Mouse (Mus musculus): ENCODE results near the gene Cfap97. TPM values are rescaled to one million over a fixed set of nuclear protein-coding genes. Genes with fewer than 3 reads are reported as not detected.

Gene Cfap97
- polyA plus RNA-seq, 1 experiment from 2014 or later: 21.5 TPM

DNA sequence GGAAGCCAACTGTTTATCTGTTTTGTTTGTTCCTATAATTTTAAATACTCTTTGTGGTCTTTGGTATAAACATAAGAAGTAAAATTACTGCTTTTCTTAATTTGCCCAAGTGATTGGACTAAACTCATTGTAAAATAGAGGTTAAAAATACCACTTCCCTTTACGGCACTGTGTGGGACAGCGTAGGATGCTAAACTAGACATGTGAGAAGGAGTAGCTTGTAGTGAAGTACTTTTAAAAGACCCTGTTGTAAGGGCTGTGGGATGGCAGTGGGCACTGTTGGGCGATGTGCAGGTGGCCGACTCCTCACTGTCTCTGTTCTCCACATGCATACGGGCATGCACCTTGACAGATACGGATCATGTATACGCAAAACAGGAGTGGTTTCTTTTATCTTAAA, 28.6 kb downstream of the Cfap97 start:
- H3K27me3 ChIP-seq (ENCODE audit: low read depth, poor library complexity, severe bottlenecking): no peaks in the 10 kb centered on the region
- H3K36me3 ChIP-seq: peaks cover 17% of the 10 kb centered on the region
- H3K4me1 ChIP-seq: no peaks in the 10 kb centered on the region
- WGBS: 94% methylated on average over 7 of the region's 7 CpGs
- no peak overlapping the region for H3K27ac ChIP-seq (replicated peaks)
- H3K4me3 ChIP-seq: no peak overlapping the region
- DNase-seq (ENCODE audit: low spot score): no peak
- no peaks in the 10 kb centered on the region for H3K9me3 ChIP-seq (replicated peaks)

DNA sequence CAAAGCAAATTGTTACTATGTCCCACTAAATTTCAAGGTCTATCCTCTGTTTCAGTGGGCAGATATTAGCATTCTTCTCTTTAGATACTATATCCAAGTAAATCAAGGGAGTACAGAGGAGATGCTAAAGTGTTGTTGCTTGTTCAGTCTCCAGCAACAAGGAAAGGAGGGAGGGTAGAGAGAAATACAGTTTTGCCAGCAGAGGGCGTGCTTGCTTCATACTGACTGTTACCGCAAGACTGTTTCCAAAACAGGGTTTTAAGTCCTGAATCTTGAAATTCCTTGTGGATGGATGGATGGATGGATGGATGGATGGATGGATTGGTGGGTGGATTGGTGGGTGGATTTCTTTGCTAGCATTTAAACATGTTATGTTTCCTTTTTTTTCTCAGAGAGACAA, 33.8 kb downstream of the Cfap97 start:
- H3K27me3 ChIP-seq (ENCODE audit: low read depth, poor library complexity, severe bottlenecking): no peaks in the 10 kb centered on the region
- no peaks in the 10 kb centered on the region for H3K4me1 ChIP-seq
- H3K27ac ChIP-seq (replicated peaks): no peak overlapping the region
- DNase-seq (ENCODE audit: low spot score): peak; percentile 46
- H3K36me3 ChIP-seq: peaks cover 13% of the 10 kb centered on the region
- 1% methylated on average over 2 of the region's 2 CpGs for WGBS
- no peak overlapping the region for H3K4me3 ChIP-seq
- no peaks in the 10 kb centered on the region for H3K9me3 ChIP-seq (replicated peaks)

DNA sequence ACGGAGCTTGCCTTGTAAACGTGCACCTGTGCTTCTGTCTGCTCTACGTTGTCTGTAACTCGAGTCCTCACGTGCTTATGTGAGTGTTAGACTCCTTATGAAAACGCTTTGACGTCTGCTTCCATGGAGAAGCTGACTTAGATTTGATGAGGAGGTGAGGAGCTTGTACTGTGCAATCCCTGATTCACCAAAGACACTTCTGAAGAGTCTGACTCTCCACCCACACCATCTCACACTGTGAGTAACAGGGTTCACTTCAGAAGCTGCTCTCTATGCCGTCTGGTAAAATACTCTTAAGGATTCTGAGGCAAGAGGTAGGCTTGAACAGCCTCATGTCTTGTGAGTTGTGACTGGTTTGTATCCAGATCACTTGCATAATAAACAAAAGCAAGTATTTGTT, 41.5 kb downstream of the Cfap97 start:
- Histone ChIP-seq H3K36me3 (peaks cover 50% of the 10 kb centered on the region), H3K27me3 (ENCODE audit: low read depth, poor library complexity, severe bottlenecking) (no peaks in the 10 kb centered on the region), H3K27ac (replicated peaks) (no peak overlapping the region), H3K4me3 (no peak overlapping the region), H3K9me3 (replicated peaks) (no peaks in the 10 kb centered on the region), H3K4me1 (no peaks in the 10 kb centered on the region)
- DNase-seq (ENCODE audit: low spot score): no peak
- WGBS: 91% methylated on average over 8 of the region's 8 CpGs

DNA sequence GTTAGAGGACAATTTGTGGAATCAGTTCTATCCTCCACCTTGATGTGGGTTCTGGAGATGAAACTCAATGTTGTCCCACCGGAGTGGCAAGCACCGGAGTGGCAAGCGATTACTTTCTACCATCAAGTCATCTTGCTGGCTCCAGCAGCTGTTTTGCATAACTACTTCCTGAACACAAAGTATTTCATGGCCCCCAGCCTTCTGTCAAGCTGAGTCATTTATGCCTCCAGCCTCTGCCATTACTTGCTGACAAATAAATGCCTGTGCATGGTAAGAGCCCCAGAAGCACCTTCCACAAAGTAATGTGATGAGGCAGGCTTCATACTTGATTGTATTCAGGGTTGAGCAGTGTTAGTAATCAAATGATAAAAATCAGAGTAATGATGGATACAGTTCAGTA, 45.3 kb downstream of the Cfap97 start:
- Histone ChIP-seq H3K27ac (replicated peaks) (no peak overlapping the region), H3K36me3 (peaks cover 46% of the 10 kb centered on the region), H3K9me3 (replicated peaks) (no peaks in the 10 kb centered on the region), H3K27me3 (ENCODE audit: low read depth, poor library complexity, severe bottlenecking) (no peaks in the 10 kb centered on the region), H3K4me1 (no peaks in the 10 kb centered on the region), H3K4me3 (no peak overlapping the region)
- 94% methylated on average over 3 of the region's 3 CpGs for WGBS
- no peak for DNase-seq (ENCODE audit: low spot score)

DNA sequence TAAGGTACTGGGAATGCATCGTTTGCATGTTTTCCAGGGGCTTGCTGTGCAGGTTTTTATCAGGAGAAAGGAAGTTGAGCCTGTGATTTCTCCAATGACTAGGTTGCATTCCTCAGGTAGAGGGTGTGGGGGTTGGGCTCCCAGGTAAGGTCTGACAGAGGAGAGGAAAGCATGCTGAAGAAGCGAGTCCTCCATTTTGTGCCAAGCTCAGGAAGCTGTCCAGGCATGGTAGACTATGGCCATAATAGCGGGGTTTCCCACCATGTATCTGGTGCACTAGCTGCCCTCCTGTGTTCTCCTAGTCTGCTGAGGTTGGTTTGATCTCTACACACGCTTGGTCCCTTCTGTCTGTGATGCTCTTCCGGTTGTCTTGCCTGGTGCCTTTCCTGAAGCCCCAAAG, 46.1 kb downstream of the Cfap97 start:
- no peaks in the 10 kb centered on the region for H3K27me3 ChIP-seq (ENCODE audit: low read depth, poor library complexity, severe bottlenecking)
- DNase-seq (ENCODE audit: low spot score): no peak
- 93% methylated on average over 5 of the region's 5 CpGs for WGBS
- no peak overlapping the region for H3K4me3 ChIP-seq
- peaks cover 46% of the 10 kb centered on the region for H3K36me3 ChIP-seq
- no peak overlapping the region for H3K27ac ChIP-seq (replicated peaks)
- H3K4me1 ChIP-seq: no peaks in the 10 kb centered on the region
- H3K9me3 ChIP-seq (replicated peaks): no peaks in the 10 kb centered on the region

DNA sequence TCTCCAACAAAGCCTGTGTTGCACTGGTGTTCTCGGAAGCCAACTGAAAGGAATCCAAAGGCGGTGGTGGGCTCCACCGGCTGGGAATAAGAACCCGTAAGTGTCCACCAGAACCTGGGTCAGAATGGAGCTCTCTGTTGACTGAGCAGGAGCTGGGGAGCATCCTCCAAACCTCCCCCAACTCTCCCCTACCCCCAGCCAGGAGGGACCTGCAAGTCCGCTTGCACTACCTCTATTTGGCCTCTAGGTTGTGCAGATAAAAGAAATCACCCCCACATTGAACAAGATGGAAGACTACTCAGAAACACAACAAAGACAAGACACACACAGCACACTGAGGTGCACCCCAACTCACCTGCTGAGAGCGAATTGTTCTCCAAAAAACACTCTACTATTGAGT, 50.8 kb downstream of the Cfap97 start:
- H3K27ac ChIP-seq (replicated peaks): no peak overlapping the region
- peaks cover 62% of the 10 kb centered on the region for H3K36me3 ChIP-seq
- 82% methylated on average over 6 of the region's 6 CpGs for WGBS
- no peak for DNase-seq (ENCODE audit: low spot score)
- H3K9me3 ChIP-seq (replicated peaks): no peaks in the 10 kb centered on the region
- no peaks in the 10 kb centered on the region for H3K27me3 ChIP-seq (ENCODE audit: low read depth, poor library complexity, severe bottlenecking)
- H3K4me3 ChIP-seq: no peak overlapping the region
- H3K4me1 ChIP-seq: no peaks in the 10 kb centered on the region

DNA sequence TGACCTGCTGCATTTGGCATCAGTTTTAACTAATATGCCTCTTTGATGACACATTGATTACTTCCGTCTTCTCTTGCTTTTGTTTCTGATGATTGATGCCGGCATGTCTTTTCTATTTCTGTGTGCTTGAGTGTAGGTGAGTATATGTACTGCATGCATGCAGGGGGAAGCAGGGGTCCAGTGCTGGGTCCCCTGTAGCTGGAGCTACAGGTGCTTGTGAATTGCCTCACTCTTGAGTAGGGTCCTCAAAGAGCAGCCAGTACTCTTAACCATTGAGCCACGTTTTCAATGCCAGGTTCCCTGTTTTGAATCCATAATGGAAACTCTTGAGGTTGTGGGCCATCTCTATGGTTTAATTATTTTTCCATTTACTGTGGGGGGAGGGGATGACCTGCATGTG, 52.7 kb downstream of the Cfap97 start:
- DNase-seq (ENCODE audit: low spot score): no peak
- WGBS: 89% methylated on average over 3 of the region's 3 CpGs
- Histone ChIP-seq H3K4me1 (peaks cover 11% of the 10 kb centered on the region), H3K27me3 (ENCODE audit: low read depth, poor library complexity, severe bottlenecking) (no peaks in the 10 kb centered on the region), H3K4me3 (no peak overlapping the region), H3K27ac (replicated peaks) (no peak overlapping the region), H3K9me3 (replicated peaks) (no peaks in the 10 kb centered on the region), H3K36me3 (peaks cover 82% of the 10 kb centered on the region)

DNA sequence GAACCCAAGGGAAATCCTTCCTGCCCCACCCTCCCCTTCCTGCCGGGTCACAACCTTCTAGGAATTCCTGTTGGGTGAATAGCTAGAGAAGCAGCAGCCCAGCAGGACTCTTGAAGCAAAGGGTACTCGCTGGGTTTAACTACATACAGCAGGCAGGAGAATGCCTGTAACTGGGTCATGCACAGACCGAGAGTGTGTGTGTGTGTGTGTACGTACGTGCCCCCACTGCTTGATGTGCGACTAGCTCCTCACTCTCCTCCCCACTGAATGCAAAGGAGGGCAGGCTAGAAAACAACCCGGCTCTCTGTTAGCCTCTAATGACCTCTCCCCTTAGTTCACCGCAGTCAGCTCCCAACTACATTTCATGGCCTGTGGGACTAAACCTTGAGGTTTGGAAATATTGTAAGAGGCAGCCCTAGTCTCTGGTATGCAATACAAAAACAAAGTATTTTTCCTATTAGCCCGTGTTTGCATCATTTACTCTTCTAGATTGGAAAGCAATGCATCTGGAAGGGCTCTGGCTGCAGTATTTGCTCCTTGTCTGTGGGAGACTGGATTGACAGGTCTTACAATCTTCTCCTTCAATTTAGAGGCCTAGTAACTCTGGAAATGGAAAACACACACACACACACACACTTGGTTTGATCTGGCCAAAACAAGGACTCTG, 53.5 kb downstream of the Cfap97 start:
- peaks cover 83% of the 10 kb centered on the region for H3K36me3 ChIP-seq
- H3K27ac ChIP-seq (replicated peaks): no peak overlapping the region
- H3K27me3 ChIP-seq (ENCODE audit: low read depth, poor library complexity, severe bottlenecking): no peaks in the 10 kb centered on the region
- 88% methylated on average over 9 of the region's 9 CpGs for WGBS
- DNase-seq (ENCODE audit: low spot score): no peak
- no peaks in the 10 kb centered on the region for H3K9me3 ChIP-seq (replicated peaks)
- no peak overlapping the region for H3K4me3 ChIP-seq
- H3K4me1 ChIP-seq: peaks cover 19% of the 10 kb centered on the region

DNA sequence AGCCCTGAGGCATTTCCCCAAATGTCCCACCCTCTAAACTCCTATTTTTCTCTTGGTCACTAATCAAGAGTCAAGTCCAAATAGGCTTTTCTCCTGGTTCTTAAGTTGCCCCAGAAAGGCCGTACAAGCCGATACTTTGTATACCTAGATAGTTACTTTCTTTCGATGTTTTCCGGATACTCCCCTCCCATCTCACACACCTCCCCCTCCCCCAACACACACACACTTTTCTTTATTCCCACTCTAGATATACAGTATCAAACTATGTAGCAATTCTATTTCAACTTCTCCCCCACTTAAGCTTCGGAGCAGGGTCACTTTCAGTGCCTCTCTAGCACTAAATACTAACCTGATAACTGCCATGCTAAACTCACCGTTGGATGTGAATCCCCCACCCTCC, 54.5 kb downstream of the Cfap97 start:
- H3K4me1 ChIP-seq: peaks cover 23% of the 10 kb centered on the region
- no peaks in the 10 kb centered on the region for H3K9me3 ChIP-seq (replicated peaks)
- peaks cover 83% of the 10 kb centered on the region for H3K36me3 ChIP-seq
- no peak for DNase-seq (ENCODE audit: low spot score)
- H3K27me3 ChIP-seq (ENCODE audit: low read depth, poor library complexity, severe bottlenecking): no peaks in the 10 kb centered on the region
- no peak overlapping the region for H3K4me3 ChIP-seq
- 91% methylated on average over 6 of the region's 6 CpGs for WGBS
- no peak overlapping the region for H3K27ac ChIP-seq (replicated peaks)

DNA sequence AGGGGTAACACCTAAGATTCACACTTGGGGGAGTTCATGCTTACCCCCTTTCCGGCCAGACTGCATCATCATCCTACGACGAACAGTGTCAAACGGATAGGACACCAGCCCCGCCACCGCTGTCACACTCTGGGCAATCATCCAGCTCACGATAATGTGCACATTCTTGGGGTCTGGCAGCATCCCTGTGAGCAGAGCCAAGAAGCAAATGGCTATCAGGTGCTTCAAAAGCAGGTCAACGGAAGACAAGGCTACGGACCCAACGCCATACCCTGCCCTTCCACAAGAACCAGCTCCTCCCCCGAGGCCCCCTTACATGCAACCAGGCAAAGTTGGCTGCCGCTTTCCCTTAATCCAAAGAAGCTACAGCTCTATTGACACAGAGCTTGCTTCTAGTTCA, 56.8 kb downstream of the Cfap97 start:
- peak overlapping the region; percentile 87 for H3K4me3 ChIP-seq
- peaks cover 61% of the 10 kb centered on the region for H3K36me3 ChIP-seq
- WGBS: 89% methylated on average over 12 of the region's 12 CpGs
- H3K27ac ChIP-seq (replicated peaks): no peak overlapping the region
- DNase-seq (ENCODE audit: low spot score): no peak
- H3K27me3 ChIP-seq (ENCODE audit: low read depth, poor library complexity, severe bottlenecking): peaks cover 1% of the 10 kb centered on the region; the same call in 1 of the 2 replicates
- H3K4me1 ChIP-seq: peaks cover 37% of the 10 kb centered on the region
- no peaks in the 10 kb centered on the region for H3K9me3 ChIP-seq (replicated peaks)

DNA sequence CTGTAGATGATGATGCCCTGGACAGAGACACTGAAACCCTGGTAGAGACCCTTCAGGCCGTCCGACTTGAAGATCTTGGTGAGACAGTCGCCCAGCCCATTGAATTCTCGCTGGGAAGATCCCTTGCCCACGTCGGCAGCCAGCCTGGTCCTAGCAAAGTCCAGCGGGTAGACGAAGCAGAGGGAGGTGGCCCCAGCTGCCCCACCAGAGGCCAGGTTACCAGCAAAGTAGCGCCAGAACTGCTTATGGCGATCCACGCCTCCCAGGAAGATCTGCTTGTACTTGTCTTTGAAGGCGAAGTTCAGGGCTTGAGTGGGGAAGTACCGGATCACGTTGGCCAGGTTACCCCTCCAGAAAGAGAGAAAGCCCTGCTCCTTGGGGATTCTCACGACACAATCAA, 57.5 kb downstream of the Cfap97 start:
- Histone ChIP-seq H3K4me1 (peaks cover 40% of the 10 kb centered on the region), H3K27me3 (ENCODE audit: low read depth, poor library complexity, severe bottlenecking) (peaks cover 8% of the 10 kb centered on the region; the same call in 1 of the 2 replicates), H3K36me3 (peaks cover 54% of the 10 kb centered on the region), H3K27ac (replicated peaks) (peak overlapping the region; percentile 42; the same call in 1 of the 2 replicates), H3K9me3 (replicated peaks) (no peaks in the 10 kb centered on the region), H3K4me3 (peak overlapping the region; percentile 87)
- no peak for DNase-seq (ENCODE audit: low spot score)
- WGBS: 83% methylated on average over 15 of the region's 15 CpGs

DNA sequence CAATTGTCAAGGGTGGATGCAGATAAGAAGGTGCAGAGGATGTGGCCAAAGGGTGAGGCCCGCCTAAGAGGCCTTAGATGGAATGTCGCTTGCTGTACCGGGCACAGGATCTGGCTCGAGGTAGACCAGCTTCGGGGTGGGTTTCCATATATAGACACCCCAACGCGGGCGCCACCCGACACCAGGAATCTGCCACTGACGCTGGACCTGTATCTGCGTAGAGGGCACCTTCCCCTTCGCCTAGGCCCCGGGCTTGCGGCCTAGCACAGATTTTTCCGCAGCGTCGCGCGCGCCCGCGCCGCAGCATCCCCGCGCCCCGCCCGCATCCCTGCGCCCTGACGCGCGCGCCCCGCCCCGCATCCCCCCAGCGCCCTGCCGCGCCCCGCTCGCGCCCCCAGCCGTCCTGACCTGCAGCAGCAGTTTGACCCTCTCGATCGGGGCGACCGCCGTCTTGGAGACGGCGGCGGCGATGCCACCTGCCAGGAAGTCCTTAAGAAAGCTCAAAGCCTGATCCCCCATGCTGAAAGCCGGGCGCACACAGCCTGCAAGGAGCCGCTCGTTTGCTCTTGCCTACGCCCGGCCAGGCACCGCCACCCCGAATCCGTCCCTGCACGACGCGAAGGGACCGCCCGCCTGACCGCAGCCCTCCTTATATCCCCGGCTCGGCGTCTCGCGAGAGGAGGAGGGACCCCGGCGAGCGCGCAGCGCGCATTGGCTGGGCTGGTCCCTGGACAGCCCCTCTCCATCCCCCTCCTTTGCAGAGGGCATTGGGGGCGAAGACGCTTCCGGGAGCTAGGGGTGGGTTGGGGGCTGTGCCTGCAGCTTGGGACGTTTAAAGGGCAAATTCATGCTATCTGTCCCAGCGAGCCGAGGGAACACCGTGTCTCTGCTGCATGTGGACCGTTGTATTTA, 59.1 kb downstream of the Cfap97 start, which contains the start of gene Slc25a4:
Slc25a4 (minus strand) TSS at position 881 of the 912 bp plus-strand sequence.
- peak; percentile 98 for DNase-seq (ENCODE audit: low spot score)
- WGBS: under 1% methylated on average over 82 of the region's 84 CpGs
- Histone ChIP-seq H3K27me3 (ENCODE audit: low read depth, poor library complexity, severe bottlenecking) (peaks cover 21% of the 10 kb centered on the region), H3K9me3 (replicated peaks) (no peaks in the 10 kb centered on the region), H3K4me1 (peaks cover 40% of the 10 kb centered on the region), H3K4me3 (peak within 1 kb of the TSS; percentile 87), H3K27ac (replicated peaks) (peak within 1 kb of the TSS; percentile 96), H3K36me3 (peaks cover 38% of the 10 kb centered on the region)

DNA sequence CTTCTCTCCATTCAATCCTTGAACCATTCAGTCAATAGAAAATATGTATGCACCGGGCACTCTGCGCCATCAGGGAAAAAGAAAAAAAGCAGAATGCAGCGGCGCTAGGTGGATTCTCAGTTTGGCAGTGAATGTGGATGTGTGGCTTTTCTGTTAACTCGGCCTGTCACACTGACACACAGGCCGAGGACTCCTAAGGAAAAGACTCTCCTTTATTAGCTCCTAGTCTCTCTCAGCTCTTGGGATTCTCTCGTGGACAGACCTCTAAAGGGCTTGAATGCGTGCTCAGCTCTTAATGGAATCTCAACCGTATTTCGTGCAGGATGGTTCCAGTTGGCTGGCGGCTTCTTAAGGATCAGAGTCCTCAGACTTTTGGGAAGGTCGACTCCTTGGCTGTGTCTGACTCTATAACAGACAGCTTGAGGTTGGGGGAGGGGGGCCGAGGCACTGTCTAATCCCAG, 60.1 kb downstream of the Cfap97 start:
- Histone ChIP-seq H3K4me3 (peak overlapping the region; percentile 87), H3K4me1 (peaks cover 43% of the 10 kb centered on the region), H3K9me3 (replicated peaks) (no peaks in the 10 kb centered on the region), H3K36me3 (peaks cover 28% of the 10 kb centered on the region), H3K27ac (replicated peaks) (peak overlapping the region; percentile 96), H3K27me3 (ENCODE audit: low read depth, poor library complexity, severe bottlenecking) (peaks cover 30% of the 10 kb centered on the region)
- WGBS: 4% methylated on average over 13 of the region's 13 CpGs
- no peak for DNase-seq (ENCODE audit: low spot score)
